Mouse (Mus musculus) liver, postnatal 0 days (tissue): ENCODE measurements around the gene Atp1b2. TPM values are rescaled to one million over a fixed set of nuclear protein-coding genes. Genes with fewer than 3 reads are reported as not detected.
A peak's percentile ranks its signal among the peaks of the same experiment; 100 is the strongest.

Experiments used
- ATAC-seq: fragments of 200-750 bp; cut with Nextera tagmentation; 2 replicates; pipeline ENCODE4 v1.8.0; 2017; ENCODE audit warnings: mild to moderate bottlenecking, moderate library complexity
- DNase-seq: peaks from one replicate; pipeline ENCODE4 v3.0.0-alpha.2; 2016
- H3K27ac ChIP-seq: fragments of 300-500 bp; sonication (generic); 2 replicates; pipeline ENCODE4 v1.5.1; 2014; ENCODE audit warnings: antibody characterized with exemption, moderate library complexity, mild to moderate bottlenecking, low read depth
- H3K27me3 ChIP-seq: fragments of 300-500 bp; sonication (generic); 2 replicates; pipeline ENCODE4 v1.6.1; 2014; ENCODE audit warnings: low read length, control low read depth, mixed read lengths; ENCODE audit not compliant: insufficient read depth
- H3K36me3 ChIP-seq: fragments of 300-500 bp; sonication (generic); replicated peaks from 2 replicates; pipeline ENCODE4 v1.6.1; 2014; ENCODE audit warnings: mild to moderate bottlenecking, control low read depth, low read length, moderate library complexity, mixed read lengths; ENCODE audit not compliant: insufficient read depth
- H3K4me1 ChIP-seq: fragments of 300-500 bp; sonication (generic); 2 replicates; pipeline ENCODE4 v1.6.1; 2014; ENCODE audit warnings: antibody characterized with exemption, mild to moderate bottlenecking, control low read depth; ENCODE audit not compliant: insufficient read depth
- H3K4me2 ChIP-seq: fragments of 300-500 bp; sonication (generic); 2 replicates; pipeline ENCODE4 v1.6.1; 2014; ENCODE audit warnings: low read depth, mild to moderate bottlenecking, low read length, moderate library complexity, mixed read lengths
- H3K4me3 ChIP-seq: fragments of 300-500 bp; sonication (generic); 2 replicates; pipeline ENCODE4 v1.5.1; 2014; ENCODE audit warnings: low read depth, low read length
- H3K9ac ChIP-seq: fragments of 300-500 bp; sonication (generic); replicated peaks from 2 replicates; pipeline ENCODE4 v1.6.1; 2014; ENCODE audit warnings: mild to moderate bottlenecking, moderate library complexity
- H3K9me3 ChIP-seq: fragments of 300-500 bp; sonication (generic); 2 replicates; pipeline ENCODE4 v1.6.1; 2016; ENCODE audit warnings: mild to moderate bottlenecking, control low read depth, low read length, mixed read lengths
- CTCF ChIP-seq: sonication (generic); IDR thresholded peaks from 2 replicates; pipeline ENCODE4 v1.5.1; 2016; ENCODE audit warnings: antibody characterized with exemption, low read depth
- EP300 ChIP-seq: IDR thresholded peaks from 2 replicates; pipeline ENCODE4 v1.6.1; 2016; ENCODE audit warnings: antibody characterized with exemption, low read depth, mild to moderate bottlenecking
- WGBS: fragments of 180-500 bp; shearing (Covaris S2); extraction: QIAGEN DNeasy Blood & Tissue Kit; methylation state at CpG from one replicate; pipeline ENCODE4 v1.1.7; 2014; ENCODE audit not compliant: insufficient replicate concordance; 5-methylcytosine and 5-hydroxymethylcytosine counted together
- polyA plus RNA-seq: library from polyadenylated mRNA; unstranded; fragments of >200 nt; fragmentation: Nextera tagmentation; extraction: Ambion mirVana; gene quantifications from 2 replicates; pipeline ENCODE4 v1.2.1, GENCODE M21; 2015

The Atp1b2 gene
- polyA plus RNA-seq, 1 experiment from 2014 or later: 5.3 TPM

GRCm38 (mm10) chr11:69610899-69611298, 5.2 kb upstream of the Atp1b2 start:
- H3K27me3 ChIP-seq: no peaks in the 10 kb centered on the region
- no peak for ATAC-seq
- TF ChIP-seq CTCF: no peak
- no peak for TF ChIP-seq EP300
- H3K4me2 ChIP-seq: no peak overlapping the region
- H3K9me3 ChIP-seq: no peaks in the 10 kb centered on the region
- 73% methylated on average over 4 of the region's 4 CpGs for WGBS
- H3K27ac ChIP-seq: no peak overlapping the region
- no peak overlapping the region for H3K9ac ChIP-seq
- peaks cover 8% of the 10 kb centered on the region for H3K4me1 ChIP-seq
- no peak overlapping the region for H3K4me3 ChIP-seq
- H3K36me3 ChIP-seq: no peaks in the 10 kb centered on the region
- DNase-seq: no peak

GRCm38 (mm10) chr11:69609416-69609815, 3.7 kb upstream of the Atp1b2 start:
- no peak overlapping the region for H3K4me3 ChIP-seq
- H3K27ac ChIP-seq: no peak overlapping the region
- ATAC-seq: no peak
- WGBS: 45% methylated on average over 7 of the region's 7 CpGs
- peaks cover 7% of the 10 kb centered on the region; the same call in 1 of the 2 replicates for H3K27me3 ChIP-seq
- H3K4me2 ChIP-seq: no peak overlapping the region
- DNase-seq: no peak
- no peaks in the 10 kb centered on the region for H3K36me3 ChIP-seq
- no peaks in the 10 kb centered on the region for H3K9me3 ChIP-seq
- H3K4me1 ChIP-seq: peaks cover 18% of the 10 kb centered on the region
- no peak for TF ChIP-seq CTCF
- TF ChIP-seq EP300: peak; percentile 76
- H3K9ac ChIP-seq: no peak overlapping the region

- 62% methylated on average over 3 of the region's 3 CpGs for WGBS
- Histone ChIP-seq H3K9me3 (no peaks in the 10 kb centered on the region), H3K4me3 (no peak overlapping the region), H3K27me3 (peaks cover 7% of the 10 kb centered on the region; the same call in 1 of the 2 replicates), H3K9ac (no peak overlapping the region), H3K4me2 (no peak overlapping the region), H3K36me3 (no peaks in the 10 kb centered on the region), H3K4me1 (peaks cover 16% of the 10 kb centered on the region), H3K27ac (peak overlapping the region; percentile 7; the same call in 1 of the 2 replicates)
- ATAC-seq (no peak), DNase-seq (no peak)
- TF ChIP-seq CTCF: no peak
- no peak for TF ChIP-seq EP300
These were observed 2.8 kb upstream of the Atp1b2 start for GRCm38 (mm10) chr11:69608525-69608924.

GRCm38 (mm10) chr11:69606832-69607231, 1.1 kb upstream of the Atp1b2 start:
- TF ChIP-seq CTCF: no peak
- no peak for TF ChIP-seq EP300
- no peak for ATAC-seq
- Histone ChIP-seq H3K27ac (no peak overlapping the region), H3K4me1 (peaks cover 24% of the 10 kb centered on the region), H3K4me3 (no peak overlapping the region), H3K9me3 (no peaks in the 10 kb centered on the region), H3K36me3 (no peaks in the 10 kb centered on the region), H3K4me2 (no peak overlapping the region), H3K27me3 (peaks cover 7% of the 10 kb centered on the region; the same call in 1 of the 2 replicates), H3K9ac (no peak overlapping the region)
- DNase-seq: no peak
- 76% methylated on average over 2 of the region's 2 CpGs for WGBS

GRCm38 (mm10) chr11:69606491-69606795, 701 bp upstream of the Atp1b2 start:
- Histone ChIP-seq H3K4me3 (peak overlapping the region; percentile 59), H3K9ac (peak overlapping the region; percentile 67), H3K27me3 (peaks cover 7% of the 10 kb centered on the region; the same call in 1 of the 2 replicates), H3K4me2 (peak overlapping the region; percentile 100), H3K4me1 (peaks cover 28% of the 10 kb centered on the region), H3K27ac (peak overlapping the region; percentile 76), H3K9me3 (no peaks in the 10 kb centered on the region), H3K36me3 (no peaks in the 10 kb centered on the region)
- TF ChIP-seq CTCF (no peak), EP300 (no peak)
- ATAC-seq: no peak
- WGBS: 68% methylated on average over 2 of the region's 2 CpGs
- no peak for DNase-seq

GRCm38 (mm10) chr11:69604795-69605664, 712 bp downstream of the Atp1b2 start:
- H3K27ac ChIP-seq: peak overlapping the region; percentile 76
- ATAC-seq: peak; percentile 18
- H3K36me3 ChIP-seq: no peaks in the 10 kb centered on the region
- peak overlapping the region; percentile 59 for H3K4me3 ChIP-seq
- H3K9ac ChIP-seq: peak overlapping the region; percentile 67
- H3K4me2 ChIP-seq: peak overlapping the region; percentile 100
- H3K9me3 ChIP-seq: no peaks in the 10 kb centered on the region
- peak; percentile 36 for DNase-seq
- peaks cover 7% of the 10 kb centered on the region; the same call in 1 of the 2 replicates for H3K27me3 ChIP-seq
- TF ChIP-seq EP300 (no peak), CTCF (no peak)
- 1% methylated on average over 42 of the region's 73 CpGs for WGBS
- H3K4me1 ChIP-seq: peaks cover 40% of the 10 kb centered on the region
